Mouse (Mus musculus) E14TG2a.4 (cell line): Measurements from ENCODE around the gene Stpg4.

Source experiments
- CTCF ChIP-seq: conservative IDR thresholded peaks from 2 replicates; pipeline ENCODE4 v1.5.1; 2014; ENCODE audit warnings: low read length
- NANOG ChIP-seq: IDR thresholded peaks from 2 replicates; pipeline ENCODE4 v1.6.1; 2014; ENCODE audit warnings: borderline replicate concordance, low read length, mixed read lengths
- POU5F1 ChIP-seq: IDR thresholded peaks from 2 replicates; pipeline ENCODE4 v1.6.1; 2014; ENCODE audit warnings: low read length, borderline replicate concordance

DNA sequence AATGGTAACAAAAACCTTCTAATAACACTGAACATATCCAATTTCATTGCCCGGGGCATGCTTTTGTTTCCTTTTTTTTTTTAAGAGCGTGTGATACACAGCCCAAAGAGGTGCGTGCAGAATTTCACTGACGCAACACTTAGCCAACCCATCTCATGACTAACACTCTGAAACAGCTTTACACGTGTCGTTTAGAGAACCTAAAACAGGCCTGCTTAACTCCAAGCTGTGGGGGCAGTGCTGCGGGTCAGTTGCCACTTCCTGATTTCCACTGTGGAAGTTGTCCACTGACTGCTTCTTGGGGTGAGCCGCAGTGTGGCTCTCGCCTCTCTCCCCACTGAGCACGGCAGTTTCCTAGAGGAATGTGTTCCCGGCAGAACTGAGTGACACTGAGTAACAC is 22.0 kb downstream of the Stpg4 start:
- TF ChIP-seq CTCF (no peak), NANOG (no peak), POU5F1 (no peak)
